23 mouse cellular contexts compared by ENCODE assay signal in the genomic region with DNA sequence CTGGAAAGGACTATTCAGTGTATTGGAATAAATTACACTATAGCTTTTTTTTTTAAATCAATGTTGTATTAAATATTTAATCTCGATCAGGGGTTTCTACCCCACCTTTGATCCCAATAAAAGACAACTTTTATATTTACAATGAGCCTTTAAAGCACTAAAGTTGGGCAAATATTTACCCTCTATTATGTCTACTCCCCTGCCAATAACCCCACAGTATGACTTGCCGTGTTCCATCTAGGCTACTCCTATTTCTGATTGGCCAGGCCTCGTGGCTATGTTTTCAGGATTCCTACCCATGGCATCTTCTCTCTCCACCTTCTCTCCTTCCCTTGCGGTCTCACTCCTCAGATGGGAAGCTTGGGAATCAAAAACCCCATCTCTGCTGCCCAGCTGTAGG.
DNase-seq lines count a peak whose midpoint lies in the region; ATAC-seq lines count a peak whose summit lies in the region.
"Had no signal": no experiment of that assay in that cellular context is flagged by ENCODE, and none has a peak within 500 bp of the region (broad histone marks: within the 10 kb centered on the region; RNA-seq: fewer than 3 reads in every experiment).

No protein-coding gene starts in this region.

- H3K4me3 ChIP-seq in embryonic facial prominence, embryonic 12.5 days: no peak overlapping the region
- H3K4me3 ChIP-seq in embryonic facial prominence, embryonic 10.5 days: no peak overlapping the region
- H3K4me3 ChIP-seq in embryonic facial prominence, embryonic 15.5 days (replicated peaks): no peak overlapping the region
- H3K4me3 ChIP-seq in limb, embryonic 10.5 days: no peak overlapping the region
- no peak overlapping the region for H3K4me3 ChIP-seq in limb, embryonic 15.5 days
- H3K4me3 ChIP-seq: erythroblast, embryonic 14.5 days; forebrain, embryonic 12.5 days; forebrain, embryonic 15.5 days; hindbrain, embryonic 10.5 days; hindbrain, embryonic 13.5 days had no signal

- H3K27ac ChIP-seq in embryonic facial prominence, embryonic 12.5 days: peak overlapping the region; percentile 80; the same call in 1 of the 2 replicates
- H3K27ac ChIP-seq in embryonic facial prominence, embryonic 10.5 days (replicated peaks): no peak overlapping the region
- H3K27ac ChIP-seq in embryonic facial prominence, embryonic 15.5 days (replicated peaks): peak overlapping the region; percentile 87
- peak overlapping the region; percentile 68; the same call in 1 of the 2 replicates for H3K27ac ChIP-seq in limb, embryonic 10.5 days
- peak overlapping the region; percentile 57; the same call in 1 of the 2 replicates for H3K27ac ChIP-seq in limb, embryonic 15.5 days
- H3K27ac ChIP-seq: forebrain, embryonic 12.5 days; forebrain, embryonic 15.5 days; hindbrain, embryonic 10.5 days; hindbrain, embryonic 13.5 days had no signal

- no peak overlapping the region for H3K9ac ChIP-seq in embryonic facial prominence, embryonic 12.5 days
- H3K9ac ChIP-seq in embryonic facial prominence, embryonic 15.5 days: no peak overlapping the region
- H3K9ac ChIP-seq in limb, embryonic 15.5 days: no peak overlapping the region
- H3K9ac ChIP-seq: forebrain, embryonic 12.5 days; forebrain, embryonic 15.5 days; hindbrain, embryonic 13.5 days had no signal

- H3K4me1 ChIP-seq in embryonic facial prominence, embryonic 12.5 days: peaks cover 53% of the 10 kb centered on the region
- peaks cover 64% of the 10 kb centered on the region for H3K4me1 ChIP-seq in embryonic facial prominence, embryonic 10.5 days
- H3K4me1 ChIP-seq in embryonic facial prominence, embryonic 15.5 days: peaks cover 67% of the 10 kb centered on the region
- H3K4me1 ChIP-seq in limb, embryonic 10.5 days: peaks cover 82% of the 10 kb centered on the region
- H3K4me1 ChIP-seq in limb, embryonic 15.5 days: peaks cover 54% of the 10 kb centered on the region

- intact Hi-C loops in gastrocnemius, postnatal 36 days (cut with DNase I): no loop called here
- intact Hi-C loops in heart, postnatal 10 days (cut with DNase I): no loop called here

- no peaks in the 10 kb centered on the region for H3K27me3 ChIP-seq in embryonic facial prominence, embryonic 12.5 days
- no peaks in the 10 kb centered on the region for H3K27me3 ChIP-seq in embryonic facial prominence, embryonic 10.5 days (replicated peaks; ENCODE audit: low read depth, poor library complexity, severe bottlenecking)
- H3K27me3 ChIP-seq in embryonic facial prominence, embryonic 15.5 days: no peaks in the 10 kb centered on the region
- no peaks in the 10 kb centered on the region for H3K27me3 ChIP-seq in limb, embryonic 10.5 days (ENCODE audit: low read depth, poor library complexity, severe bottlenecking)
- H3K27me3 ChIP-seq in limb, embryonic 15.5 days: no peaks in the 10 kb centered on the region
- H3K27me3 ChIP-seq: forebrain, embryonic 12.5 days; forebrain, embryonic 15.5 days; hindbrain, embryonic 13.5 days had no signal

- DNase-seq in embryonic facial prominence, embryonic 10.5 days (ENCODE audit: low spot score): no peak
- no peak for DNase-seq in limb, embryonic 10.5 days (ENCODE audit: low spot score)
- DNase-seq in gastrocnemius, postnatal 36 days: no peak
- no peak for DNase-seq in thymus, postnatal 25 days
- no peak for DNase-seq in heart, postnatal 10 days
- DNase-seq: adrenal gland, postnatal 10 days; adrenal gland, postnatal 36 days; cerebellum, adult 18-20 months; cerebellum, adult 9-10 months; cerebellum, postnatal 14 days; gastrocnemius, postnatal 25 days; heart, postnatal 36 days had no signal

- no peak for ATAC-seq in embryonic facial prominence, embryonic 12.5 days (ENCODE audit: insufficient number of reproducible peaks, insufficient read depth, low FRiP score, low TSS enrichment)
- ATAC-seq in embryonic facial prominence, embryonic 15.5 days (ENCODE audit: insufficient number of reproducible peaks, low FRiP score, low TSS enrichment, low read depth): no peak
- ATAC-seq in limb, embryonic 15.5 days (ENCODE audit: insufficient number of reproducible peaks, low FRiP score, low TSS enrichment, low read depth): no peak
- ATAC-seq: activated CD4-positive, CD25-positive, alpha-beta regulatory T cell, adult 4 months; forebrain, embryonic 15.5 days; hindbrain, embryonic 16.5 days had no signal

- 82% methylated on average over 4 of the region's 4 CpGs for WGBS in embryonic facial prominence, embryonic 12.5 days
- WGBS in embryonic facial prominence, embryonic 10.5 days: 89% methylated on average over 4 of the region's 4 CpGs
- 82% methylated on average over 4 of the region's 4 CpGs for WGBS in embryonic facial prominence, embryonic 15.5 days
- 89% methylated on average over 4 of the region's 4 CpGs for WGBS in limb, embryonic 10.5 days
- WGBS in limb, embryonic 15.5 days: 82% methylated on average over 4 of the region's 4 CpGs

- H3K36me3 ChIP-seq in embryonic facial prominence, embryonic 12.5 days: no peaks in the 10 kb centered on the region
- no peaks in the 10 kb centered on the region for H3K36me3 ChIP-seq in embryonic facial prominence, embryonic 10.5 days (replicated peaks)
- H3K36me3 ChIP-seq in embryonic facial prominence, embryonic 15.5 days: no peaks in the 10 kb centered on the region
- H3K36me3 ChIP-seq in limb, embryonic 10.5 days: no peaks in the 10 kb centered on the region
- no peaks in the 10 kb centered on the region for H3K36me3 ChIP-seq in limb, embryonic 15.5 days
- H3K36me3 ChIP-seq: forebrain, embryonic 12.5 days; forebrain, embryonic 15.5 days; hindbrain, embryonic 10.5 days; hindbrain, embryonic 13.5 days had no signal

- H3K9me3 ChIP-seq in embryonic facial prominence, embryonic 12.5 days: no peaks in the 10 kb centered on the region
- no peaks in the 10 kb centered on the region for H3K9me3 ChIP-seq in embryonic facial prominence, embryonic 10.5 days
- no peaks in the 10 kb centered on the region for H3K9me3 ChIP-seq in embryonic facial prominence, embryonic 15.5 days (replicated peaks)
- no peaks in the 10 kb centered on the region for H3K9me3 ChIP-seq in limb, embryonic 10.5 days (replicated peaks)
- no peaks in the 10 kb centered on the region for H3K9me3 ChIP-seq in limb, embryonic 15.5 days
- H3K9me3 ChIP-seq: forebrain, embryonic 12.5 days; forebrain, embryonic 15.5 days; hindbrain, embryonic 10.5 days; hindbrain, embryonic 13.5 days had no signal

- H3K4me2 ChIP-seq in embryonic facial prominence, embryonic 12.5 days (replicated peaks): no peak overlapping the region
- H3K4me2 ChIP-seq in embryonic facial prominence, embryonic 15.5 days (replicated peaks): no peak overlapping the region
- H3K4me2 ChIP-seq in limb, embryonic 15.5 days: no peak overlapping the region
- H3K4me2 ChIP-seq: forebrain, embryonic 12.5 days; forebrain, embryonic 15.5 days; heart, embryonic 11.5 days; hindbrain, embryonic 13.5 days had no signal
